Comparison of ENCODE assay signal across 8 mouse cellular contexts in the genomic region with DNA sequence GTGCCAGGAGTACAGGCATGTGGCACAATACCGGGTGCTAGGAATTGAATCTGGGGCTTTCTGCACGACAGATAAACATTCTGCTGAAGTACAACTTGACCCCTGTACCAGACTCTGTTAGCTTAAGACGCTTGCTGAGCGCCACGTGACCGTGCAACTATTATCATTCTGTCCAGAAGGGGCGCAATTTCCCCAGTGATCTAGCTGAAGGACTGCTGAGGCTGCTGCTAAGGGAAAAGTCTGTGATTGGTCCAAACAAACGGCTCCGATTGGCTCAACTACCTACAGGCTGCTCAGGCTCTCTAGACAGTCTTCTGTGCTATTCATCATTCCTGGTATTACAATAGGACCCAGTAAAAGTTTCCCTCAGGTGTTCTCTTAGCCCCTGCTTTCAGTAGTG. TPM values are rescaled to one million over a fixed set of nuclear protein-coding genes. Genes with fewer than 3 reads are reported as not detected.
A peak's percentile ranks its signal among the peaks of the same experiment; 100 is the strongest.
DNase-seq lines count a peak whose midpoint lies in the region; ATAC-seq and TF ChIP-seq lines count a peak whose summit lies in the region.

No protein-coding gene starts in this region.

- no peaks in the 10 kb centered on the region for H3K36me3 ChIP-seq in forebrain, embryonic 15.5 days
- H3K36me3 ChIP-seq in liver, postnatal 0 days (replicated peaks; ENCODE audit: insufficient read depth, low read length), result no peaks in the 10 kb centered on the region
- H3K36me3 ChIP-seq in neural tube, embryonic 15.5 days, result no peaks in the 10 kb centered on the region

- WGBS in forebrain, embryonic 15.5 days, result 1% methylated on average over 9 of the region's 9 CpGs
- 0% methylated on average over 9 of the region's 9 CpGs for WGBS in liver, postnatal 0 days (ENCODE audit: insufficient replicate concordance)
- WGBS in neural tube, embryonic 15.5 days, result under 1% methylated on average over 9 of the region's 9 CpGs

- TF ChIP-seq CTCF in liver, postnatal 0 days (IDR thresholded peaks at IDR 0.05; ENCODE audit: low read depth), result peak; percentile 98

- H3K4me3 ChIP-seq in forebrain, embryonic 15.5 days, result peak overlapping the region; percentile 30
- H3K4me3 ChIP-seq in liver, postnatal 0 days (ENCODE audit: low read depth, low read length), result no peak overlapping the region
- peak overlapping the region; percentile 34 for H3K4me3 ChIP-seq in neural tube, embryonic 15.5 days (replicated peaks)

- peak overlapping the region; percentile 41 for H3K4me2 ChIP-seq in forebrain, embryonic 15.5 days (replicated peaks)
- peak overlapping the region; percentile 57 for H3K4me2 ChIP-seq in liver, postnatal 0 days (ENCODE audit: low read depth, low read length)
- peak overlapping the region; percentile 58 for H3K4me2 ChIP-seq in neural tube, embryonic 15.5 days

- DNase-seq in ES-CJ7 (ENCODE audit: low read depth, low spot score), result peak; percentile 98
- peak; percentile 86 for DNase-seq in cerebellum, adult 11 months
- DNase-seq in heart, postnatal 25 days (ENCODE audit: low spot score), result peak; percentile 68
- DNase-seq in layer of hippocampus, adult 11-12 months (ENCODE audit: low spot score), result peak; percentile 94
- DNase-seq in liver, postnatal 0 days, result peak; percentile 92
- DNase-seq in testis, postnatal 10 days (ENCODE audit: low spot score), result peak; percentile 93

- no peaks in the 10 kb centered on the region for H3K9me3 ChIP-seq in forebrain, embryonic 15.5 days
- H3K9me3 ChIP-seq in liver, postnatal 0 days (ENCODE audit: low read length), result no peaks in the 10 kb centered on the region
- H3K9me3 ChIP-seq in neural tube, embryonic 15.5 days (replicated peaks), result no peaks in the 10 kb centered on the region

- intact Hi-C loops in heart, postnatal 25 days (cut with DNase I), result loop anchor here (2.0 kb wide), 1 partner anchor 166 kb away; no protein-coding TSS in a partner anchor

- TF ChIP-seq EP300 in liver, postnatal 0 days (IDR thresholded peaks at IDR 0.05; ENCODE audit: low read depth), result no peak

- 0 out of 2 replicates have a peak overlapping the region, but pooled peaks have one; percentile 22 for H3K9ac ChIP-seq in forebrain, embryonic 15.5 days (replicated peaks)
- H3K9ac ChIP-seq in liver, postnatal 0 days (replicated peaks), result no peak overlapping the region
- 0 out of 2 replicates have a peak overlapping the region, but pooled peaks have one; percentile 3 for H3K9ac ChIP-seq in neural tube, embryonic 15.5 days (replicated peaks)

- peak; percentile 74 for ATAC-seq in forebrain, embryonic 15.5 days (replicated peaks)
- ATAC-seq in liver, postnatal 0 days, result peak; percentile 54
- ATAC-seq in neural tube, embryonic 15.5 days (ENCODE audit: low FRiP score), result peak; percentile 78

- H3K27me3 ChIP-seq in forebrain, embryonic 15.5 days, result no peaks in the 10 kb centered on the region
- no peaks in the 10 kb centered on the region for H3K27me3 ChIP-seq in liver, postnatal 0 days (ENCODE audit: insufficient read depth, low read length)
- no peaks in the 10 kb centered on the region for H3K27me3 ChIP-seq in neural tube, embryonic 15.5 days (replicated peaks)

- 0 out of 2 replicates have a peak overlapping the region, but pooled peaks have one; percentile 5 for H3K27ac ChIP-seq in forebrain, embryonic 15.5 days (replicated peaks)
- 0 out of 2 replicates have a peak overlapping the region, but pooled peaks have one; percentile 49 for H3K27ac ChIP-seq in liver, postnatal 0 days (ENCODE audit: low read depth)
- H3K27ac ChIP-seq in neural tube, embryonic 15.5 days (replicated peaks), result peak overlapping the region; percentile 58; the same call in 1 of the 2 replicates

- H3K4me1 ChIP-seq in forebrain, embryonic 15.5 days, result peaks cover 16% of the 10 kb centered on the region
- peaks cover 47% of the 10 kb centered on the region for H3K4me1 ChIP-seq in liver, postnatal 0 days (ENCODE audit: insufficient read depth)
- H3K4me1 ChIP-seq in neural tube, embryonic 15.5 days, result peaks cover 20% of the 10 kb centered on the region

RNA-seq across cellular contexts. Expression of a gene that starts 4.6 kb away (rescaled TPM):
- polyA plus RNA-seq in forebrain, embryonic 15.5 days (2015; fragmentation: Nextera tagmentation; extraction: Ambion mirVana), result 31.6 and 32.0 TPM in 2 replicates
- total RNA-seq in heart, postnatal 25 days (2021), result 10 to 100 TPM; 73.6 to 81.8 TPM
- 61.7 and 66.5 TPM in 2 replicates for polyA plus RNA-seq in liver, postnatal 0 days (2015; fragmentation: Nextera tagmentation; extraction: Ambion mirVana)
- 30.4 and 47.4 TPM in 2 replicates for polyA plus RNA-seq in neural tube, embryonic 15.5 days (2015; fragmentation: Nextera tagmentation; extraction: Ambion mirVana)

RNA-seq across cellular contexts. Expression of a gene that starts 12.7 kb away (rescaled TPM):
- 34.5 and 38.0 TPM in 2 replicates for polyA plus RNA-seq in forebrain, embryonic 15.5 days (2015; fragmentation: Nextera tagmentation; extraction: Ambion mirVana)
- total RNA-seq in heart, postnatal 25 days (2021), result 10 to 100 TPM; 14.6 to 14.9 TPM
- polyA plus RNA-seq in liver, postnatal 0 days (2015; fragmentation: Nextera tagmentation; extraction: Ambion mirVana), result 6.0 and 6.2 TPM in 2 replicates
- 23.6 and 23.9 TPM in 2 replicates for polyA plus RNA-seq in neural tube, embryonic 15.5 days (2015; fragmentation: Nextera tagmentation; extraction: Ambion mirVana)

RNA-seq across cellular contexts. Expression of a gene that starts 48.2 kb away (rescaled TPM):
- polyA plus RNA-seq in forebrain, embryonic 15.5 days (2015; fragmentation: Nextera tagmentation; extraction: Ambion mirVana), result 54.6 and 60.8 TPM in 2 replicates
- 10 to 100 TPM; 27.6 to 28.0 TPM for total RNA-seq in heart, postnatal 25 days (2021)
- 26.7 and 28.8 TPM in 2 replicates for polyA plus RNA-seq in liver, postnatal 0 days (2015; fragmentation: Nextera tagmentation; extraction: Ambion mirVana)
- 56.4 and 61.7 TPM in 2 replicates for polyA plus RNA-seq in neural tube, embryonic 15.5 days (2015; fragmentation: Nextera tagmentation; extraction: Ambion mirVana)

Comparison
In these comparisons a context has a peak if more than half of its experiments do, and no peak if none do; other contexts are left out.
1. H3K27ac ChIP-seq: peak in every context shown above with its lines; median percentile 58 in neural tube, embryonic 15.5 days; 49 in liver, postnatal 0 days; 5 in forebrain, embryonic 15.5 days.